Mouse (Mus musculus) T-helper 2 cell (primary cell): ENCODE measurements around the gene Arid1b.

Experiments
- in situ Hi-C: fragments of 300-600 bp; cut with MboI, MseI; formaldehyde crosslinking; loops from one replicate; pipeline ENCODE4 v1.15.1; 2025; ENCODE audit warnings: high pct_unique_total_duplicates

Gene Arid1b

GRCm38 (mm10) chr17:5371032-5371431 is 376.9 kb downstream of the Arid1b start:
- in situ Hi-C loops, result no loop called here

GRCm38 (mm10) chr17:5371521-5371920 is 377.4 kb downstream of the Arid1b start:
- in situ Hi-C loops, result no loop called here

GRCm38 (mm10) chr17:5372951-5373350 is 378.8 kb downstream of the Arid1b start:
- in situ Hi-C loops, result no loop called here

- in situ Hi-C loops, result no loop called here
Observed at GRCm38 (mm10) chr17:5377151-5377929, 383.2 kb downstream of the Arid1b start.

GRCm38 (mm10) chr17:5377930-5378310 is 383.8 kb downstream of the Arid1b start:
- in situ Hi-C loops, result no loop called here

GRCm38 (mm10) chr17:5385694-5386093 is 391.6 kb downstream of the Arid1b start:
- in situ Hi-C loops, result no loop called here

- in situ Hi-C loops, result no loop called here
Observed at GRCm38 (mm10) chr17:5386885-5387545, 392.9 kb downstream of the Arid1b start.

GRCm38 (mm10) chr17:5388351-5388750 is 394.2 kb downstream of the Arid1b start:
- in situ Hi-C loops, result no loop called here

- in situ Hi-C loops, result no loop called here
Observed at GRCm38 (mm10) chr17:5390682-5391081, 396.6 kb downstream of the Arid1b start.

- in situ Hi-C loops, result no loop called here
Observed at GRCm38 (mm10) chr17:5395454-5396205, 401.5 kb downstream of the Arid1b start.

- in situ Hi-C loops, result no loop called here
Observed at GRCm38 (mm10) chr17:5396213-5396612, 402.1 kb downstream of the Arid1b start.
